Mouse (Mus musculus) gastrocnemius, postnatal 14 days (tissue): ENCODE data around the gene Gm17490. TPM values are rescaled to one million over a fixed set of nuclear protein-coding genes. Genes with fewer than 3 reads are reported as not detected.

Experiments
- DNase-seq: peaks from one replicate; pipeline ENCODE4 v3.0.0; 2021; ENCODE audit warnings: mixed read lengths
- intact Hi-C: fragments of 180-260 bp; cut with DNase I; formaldehyde crosslinking; loops from one replicate; pipeline ENCODE4 v1.15.1; 2025; ENCODE audit warnings: low total_unique reads
- long read RNA-seq, 2 experiments: library from polyadenylated mRNA; stranded (forward); transcript quantifications; one replicate each; pipeline ENCODE4 v2.0.0; 2021
- total RNA-seq, 2 experiments: library from RNA; stranded (reverse); gene quantifications; 2 replicates each; pipeline ENCODE4 v1.2.3; 2021

Gm17490 gene
- total RNA-seq, result not detected
- long read RNA-seq, experiment 1, result 0 reads
- long read RNA-seq, experiment 2, result 0 reads

- DNase-seq, result no peak
- intact Hi-C loops, result no loop called here
Measured at GRCm38 (mm10) chr2:11625890-11626289, at the start of gene Gm17490. Gene Gm17490, minus strand, starts transcription at chr2:11626264.

GRCm38 (mm10) chr2:11672144-11672543, 46.1 kb upstream of the Gm17490 start:
- DNase-seq, result no peak
- intact Hi-C loops, result no loop called here

GRCm38 (mm10) chr2:11665326-11665725, 39.3 kb upstream of the Gm17490 start:
- DNase-seq, result no peak
- intact Hi-C loops, result no loop called here

GRCm38 (mm10) chr2:11664806-11665205, 38.7 kb upstream of the Gm17490 start:
- DNase-seq, result no peak
- intact Hi-C loops, result no loop called here

- intact Hi-C loops, result no loop called here
- DNase-seq, result peak; percentile 22
Measured at GRCm38 (mm10) chr2:11664367-11664766, 38.3 kb upstream of the Gm17490 start.

GRCm38 (mm10) chr2:11663961-11664360, 37.9 kb upstream of the Gm17490 start:
- intact Hi-C loops, result no loop called here

GRCm38 (mm10) chr2:11662907-11663230, 36.8 kb upstream of the Gm17490 start:
- intact Hi-C loops, result no loop called here
- no peak for DNase-seq

More at GRCm38 (mm10) chr2:11663961-11664360, 37.9 kb upstream of the Gm17490 start:
- peak; percentile 76 for DNase-seq

- no peak for DNase-seq
Measured at GRCm38 (mm10) chr2:11662143-11662906, 36.3 kb upstream of the Gm17490 start.

GRCm38 (mm10) chr2:11659263-11659662, 33.2 kb upstream of the Gm17490 start:
- no peak for DNase-seq
- intact Hi-C loops, result no loop called here

More at GRCm38 (mm10) chr2:11662143-11662906, 36.3 kb upstream of the Gm17490 start:
- intact Hi-C loops, result no loop called here

- intact Hi-C loops, result no loop called here
- DNase-seq, result no peak
Measured at GRCm38 (mm10) chr2:11657581-11657980, 31.5 kb upstream of the Gm17490 start.

- intact Hi-C loops, result no loop called here
- no peak for DNase-seq
Measured at GRCm38 (mm10) chr2:11654990-11655931, 29.2 kb upstream of the Gm17490 start.

DNA sequence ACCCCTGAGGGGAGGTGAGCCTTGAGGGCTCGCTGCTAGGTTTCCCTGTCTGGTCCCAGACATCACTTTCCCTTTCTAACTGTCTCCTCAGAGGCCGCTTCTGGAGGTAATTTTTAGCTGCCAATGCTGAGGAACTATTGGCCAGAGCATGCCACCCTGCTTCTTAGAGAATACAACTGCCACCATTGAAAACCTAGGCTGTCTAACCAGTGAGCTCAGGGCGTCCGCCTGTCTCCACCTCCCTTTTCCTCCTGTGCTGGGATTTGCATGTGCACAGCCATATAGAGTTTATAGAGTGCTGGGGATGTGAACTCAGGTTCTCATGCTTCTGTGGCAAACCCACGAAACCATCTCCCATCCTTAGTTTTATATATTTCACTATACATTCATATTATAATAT, 27.7 kb upstream of the Gm17490 start:
- intact Hi-C loops, result no loop called here

GRCm38 (mm10) chr2:11653330-11653729, 27.3 kb upstream of the Gm17490 start:
- no peak for DNase-seq
- intact Hi-C loops, result no loop called here

More for the DNA sequence above, 27.7 kb upstream of the Gm17490 start:
- no peak for DNase-seq

GRCm38 (mm10) chr2:11652780-11653179, 26.7 kb upstream of the Gm17490 start:
- intact Hi-C loops, result no loop called here
- DNase-seq, result no peak

DNA sequence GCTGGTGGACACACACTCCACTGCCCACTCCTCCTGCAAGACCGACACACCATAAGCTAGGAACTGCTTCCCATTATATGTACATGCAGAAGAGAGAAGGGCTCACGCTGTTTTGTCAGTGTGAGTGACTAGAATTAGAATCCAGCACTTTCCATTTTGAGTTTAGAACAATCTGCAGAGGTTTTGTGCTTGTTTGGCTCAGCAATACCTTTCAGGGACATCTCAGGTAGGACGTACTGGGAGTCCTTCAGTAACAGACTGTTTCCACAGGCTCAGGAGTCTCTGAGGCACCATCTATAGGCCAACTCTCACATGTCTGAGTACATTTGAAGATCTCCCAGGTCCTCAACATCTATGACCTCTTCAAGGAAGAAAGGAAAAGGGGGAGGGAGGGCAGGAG, 26.1 kb upstream of the Gm17490 start:
- intact Hi-C loops, result no loop called here
- no peak for DNase-seq

DNA sequence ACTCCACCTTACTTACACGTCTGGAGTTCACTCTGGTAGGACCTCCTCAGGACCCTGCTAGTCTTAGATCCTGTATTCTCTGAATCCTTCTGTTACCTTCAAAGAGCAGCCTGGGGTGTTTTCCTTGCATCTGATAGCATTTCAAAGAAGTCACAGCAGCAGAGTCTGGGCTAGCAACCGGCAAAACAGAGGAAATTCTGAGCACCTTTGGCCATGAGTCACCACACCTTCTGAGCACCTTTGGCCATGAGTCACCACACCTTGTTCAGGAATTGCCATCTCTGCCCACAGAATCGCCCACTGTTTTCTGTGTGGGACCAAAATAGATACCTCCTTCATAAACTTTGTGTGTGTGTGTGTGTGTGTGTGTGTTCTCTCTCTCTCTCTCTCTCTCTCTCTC, 25.4 kb upstream of the Gm17490 start:
- DNase-seq, result no peak
- intact Hi-C loops, result no loop called here

GRCm38 (mm10) chr2:11645297-11645696, 19.2 kb upstream of the Gm17490 start:
- DNase-seq, result no peak
- intact Hi-C loops, result no loop called here

DNA sequence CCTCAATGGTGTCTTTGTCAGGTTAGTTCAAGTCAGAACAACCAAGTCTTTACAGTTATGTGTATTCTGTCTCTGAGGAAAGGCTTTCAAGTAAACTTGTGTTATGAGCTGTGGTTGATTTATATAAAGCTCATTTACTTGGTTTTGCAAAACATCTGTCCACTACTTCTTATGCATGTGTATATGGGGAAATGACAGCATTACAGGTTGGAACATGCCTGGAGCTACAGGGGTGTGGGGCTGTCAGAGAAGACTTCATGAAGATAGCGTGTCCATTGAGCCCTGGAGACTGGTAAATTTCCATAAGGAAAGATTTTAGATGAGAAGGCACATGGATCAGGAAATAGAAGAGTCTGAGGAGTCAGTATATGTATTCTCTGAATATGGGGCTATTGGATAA, 18.0 kb upstream of the Gm17490 start:
- intact Hi-C loops, result no loop called here
- DNase-seq, result no peak

DNA sequence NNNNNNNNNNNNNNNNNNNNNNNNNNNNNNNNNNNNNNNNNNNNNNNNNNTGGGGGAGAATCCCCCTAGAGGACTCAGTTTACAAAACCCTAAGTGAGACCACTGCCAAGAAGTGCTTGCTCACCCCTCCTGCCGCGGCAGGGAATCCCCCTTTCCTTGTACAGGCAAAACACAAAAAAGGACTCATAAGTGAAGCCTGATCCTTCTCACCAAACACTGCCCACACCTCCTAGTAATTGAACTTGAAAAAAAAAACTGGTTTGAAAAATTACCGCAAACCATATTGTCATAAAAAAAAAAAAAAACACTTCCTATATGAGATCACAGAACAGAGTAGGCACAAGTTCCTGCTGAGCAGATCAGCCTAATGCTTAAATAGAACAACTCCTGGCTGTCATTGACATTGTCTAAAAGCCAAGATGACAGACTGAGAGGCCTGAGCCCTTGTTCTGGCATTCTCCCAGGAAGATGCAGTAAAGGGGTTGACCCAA, 16.4 kb upstream of the Gm17490 start, which contains the start of gene Il2ra:
Gene Il2ra, plus strand, starts transcription at position 357 of the 491 bp plus-strand sequence.
- DNase-seq, result no peak
- intact Hi-C loops, result no loop called here

GRCm38 (mm10) chr2:11637115-11637514, 11.1 kb upstream of the Gm17490 start:
- no peak for DNase-seq
- intact Hi-C loops, result no loop called here
